Mouse (Mus musculus): Measurements from ENCODE around the gene Gm7102. TPM values are rescaled to one million over a fixed set of nuclear protein-coding genes. Genes with fewer than 3 reads are reported as not detected.
A peak's percentile ranks its signal among the peaks of the same experiment; 100 is the strongest.
"Not testable (repeated sequence)": the region's sequence is repeated elsewhere in the genome, so short reads cannot be mapped to it uniquely, and the experiment has no call there.

The Gm7102 gene
- polyA plus RNA-seq (2012; rRNA removed) (0.02 TPM in 1 of 2 replicates, not detected in the other), polyA plus RNA-seq (2014; fragmentation: Nextera tagmentation; extraction: Ambion mirVana) (not detected in 2 replicates)

DNA sequence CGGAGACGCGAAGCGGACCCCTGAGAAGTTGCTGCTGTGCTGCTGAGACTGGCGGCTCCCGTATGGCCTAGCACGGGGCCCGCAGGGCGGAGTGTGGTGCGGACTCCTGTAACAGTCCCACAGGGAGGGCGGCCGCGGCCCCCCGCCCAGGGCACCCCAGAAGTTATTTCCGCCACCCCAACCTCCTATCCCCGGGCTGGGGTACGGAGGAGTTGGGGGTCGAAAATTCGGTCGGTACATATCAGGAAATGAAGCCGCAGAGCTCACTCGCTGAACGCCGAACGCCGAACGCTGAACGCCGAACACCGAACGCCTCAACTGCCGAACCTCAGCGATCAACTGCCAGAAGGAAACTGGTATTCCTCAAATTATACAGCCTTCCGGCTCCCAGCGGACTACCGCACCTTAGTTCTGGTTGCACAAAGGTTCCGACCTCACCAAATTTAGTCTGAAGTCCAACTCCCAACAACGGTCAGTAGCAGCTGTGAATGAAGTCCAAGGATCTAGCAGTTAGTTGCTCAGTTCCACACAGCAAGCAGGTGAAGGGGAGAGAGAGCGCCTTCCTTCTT, at the start of gene Gm7102:
Gene Gm7102, minus strand, starts transcription at position 554 of the 569 bp plus-strand sequence.
- 19% methylated on average over 39 of the region's 39 CpGs for WGBS (ENCODE audit: insufficient replicate concordance)
- H3K4me2 ChIP-seq (ENCODE audit: low read depth): peak within 1 kb of the TSS; percentile 22; the same call in 1 of the 2 replicates
- H3K9ac ChIP-seq (replicated peaks): no peak within 1 kb of the TSS
- no peaks in the 10 kb centered on the region for H3K9me3 ChIP-seq (ENCODE audit: control insufficient read depth, low read length)
- DNase-seq (ENCODE audit: low read depth in 3 of 3, low spot score in 3 of 3): no peak
- ATAC-seq (ENCODE audit: insufficient read depth): no peak
- no peaks in the 10 kb centered on the region for H3K36me3 ChIP-seq (replicated peaks; ENCODE audit: control insufficient read depth, insufficient read depth, low read depth)
- H3K27ac ChIP-seq: no peak within 1 kb of the TSS
- TF ChIP-seq EP300 (IDR thresholded peaks at IDR 0.05; ENCODE audit: low read depth) (no peak), CTCF (IDR thresholded peaks at IDR 0.05; ENCODE audit: low read depth) (no peak)
- H3K27me3 ChIP-seq (ENCODE audit: control insufficient read depth, insufficient read depth, low read length): no peaks in the 10 kb centered on the region
- peak within 1 kb of the TSS; percentile 26 to 30 for H3K4me3 ChIP-seq (ENCODE audit: insufficient read depth in 1 of 2, low read depth in 2 of 2, low read length in 2 of 2)
- no peaks in the 10 kb centered on the region for H3K4me1 ChIP-seq (replicated peaks; ENCODE audit: control insufficient read depth in 2 of 2, insufficient read depth in 2 of 2, low read length in 1 of 2)

DNA sequence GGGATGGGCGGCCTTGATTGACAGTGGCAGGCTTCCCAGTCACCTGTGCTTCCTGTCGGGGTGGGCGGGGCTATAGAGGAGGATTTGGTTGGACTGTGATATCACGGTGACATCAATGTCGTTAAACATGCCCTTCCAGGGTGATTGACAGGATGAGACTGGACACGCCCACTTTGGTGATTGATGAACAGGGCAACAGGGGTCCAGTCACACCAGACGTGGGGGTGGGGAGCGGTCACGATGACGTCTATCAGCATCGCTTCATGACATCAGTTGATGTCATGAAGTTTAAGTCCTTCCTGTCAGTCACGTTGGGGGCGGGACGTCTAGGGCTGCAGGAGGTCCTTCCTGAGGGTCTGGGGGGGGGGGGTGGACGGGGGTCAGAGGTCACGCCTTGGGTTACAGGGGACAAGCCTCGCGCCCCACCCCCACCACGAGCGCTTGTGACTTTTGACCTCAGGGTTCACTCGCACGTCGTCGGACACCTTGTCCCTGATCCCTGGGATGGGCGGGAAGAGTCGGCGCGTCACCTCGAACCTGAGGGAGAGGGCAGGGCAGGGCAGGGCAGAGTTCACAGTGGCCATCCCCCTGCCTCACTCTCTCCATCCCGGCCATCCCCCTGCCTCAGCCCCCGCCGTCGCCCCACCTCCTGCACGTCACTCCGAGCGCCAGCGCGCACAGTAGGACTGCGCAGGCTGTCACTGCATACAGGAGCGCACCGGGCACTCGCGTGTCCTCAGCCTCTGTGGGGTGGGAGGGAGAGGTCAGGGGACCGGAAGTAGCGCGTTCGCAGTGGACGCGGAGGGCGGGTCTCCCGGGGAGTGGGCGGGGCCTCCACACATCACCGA, 48.8 kb upstream of the Gm7102 start:
- no peaks in the 10 kb centered on the region for H3K36me3 ChIP-seq (replicated peaks; ENCODE audit: control insufficient read depth, insufficient read depth, low read depth)
- H3K4me2 ChIP-seq (ENCODE audit: low read depth): peak overlapping the region; percentile 63
- H3K27ac ChIP-seq: no peak overlapping the region
- ATAC-seq (ENCODE audit: insufficient read depth) (no peak; the same call in 1 of the 2 replicates), DNase-seq (ENCODE audit: low read depth in 3 of 3, low spot score in 3 of 3) (no peak)
- TF ChIP-seq EP300 (IDR thresholded peaks at IDR 0.05; ENCODE audit: low read depth) (no peak), CTCF (IDR thresholded peaks at IDR 0.05; ENCODE audit: low read depth) (no peak)
- H3K9ac ChIP-seq (replicated peaks): no peak overlapping the region
- H3K27me3 ChIP-seq (ENCODE audit: control insufficient read depth, insufficient read depth, low read length): no peaks in the 10 kb centered on the region
- H3K9me3 ChIP-seq (ENCODE audit: control insufficient read depth, low read length): no peaks in the 10 kb centered on the region
- H3K4me3 ChIP-seq (ENCODE audit: insufficient read depth in 1 of 2, low read depth in 2 of 2, low read length in 2 of 2): peak overlapping the region; percentile 42 to 57
- 38% methylated on average over 51 of the region's 53 CpGs for WGBS (ENCODE audit: insufficient replicate concordance)
- H3K4me1 ChIP-seq (replicated peaks; ENCODE audit: control insufficient read depth in 2 of 2, insufficient read depth in 2 of 2, low read length in 1 of 2): no peaks in the 10 kb centered on the region; a peak in 2 of 4 replicates

DNA sequence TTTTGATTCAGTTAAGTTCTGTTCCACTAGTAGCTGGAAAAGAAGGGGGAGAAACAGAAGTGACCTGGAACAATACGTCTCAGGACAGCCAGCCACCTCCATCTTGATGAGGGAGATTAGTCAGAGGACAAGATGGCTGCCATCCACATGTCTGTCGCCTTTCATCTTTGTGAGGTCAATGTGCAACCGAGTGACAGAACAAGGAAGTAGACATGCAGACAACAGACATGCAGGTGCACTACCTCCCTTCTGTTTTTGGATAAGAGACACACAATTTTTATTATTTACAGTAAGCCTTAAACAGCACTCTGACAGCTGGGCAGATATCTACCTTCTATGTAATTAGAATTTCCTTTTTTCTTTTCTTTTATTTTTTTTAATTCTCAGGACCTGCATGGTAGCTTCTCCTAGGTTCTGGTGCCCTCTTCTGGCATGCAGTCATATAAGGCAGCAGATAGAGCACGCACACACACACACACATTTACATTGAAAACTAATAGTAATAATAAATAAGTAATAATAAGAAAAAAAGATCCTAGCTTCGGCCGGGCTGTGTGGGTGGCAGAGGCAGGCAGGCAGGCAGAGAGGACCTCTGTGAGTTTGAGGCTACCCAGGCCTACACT, 47.7 kb upstream of the Gm7102 start:
- Histone ChIP-seq H3K4me3 (ENCODE audit: insufficient read depth in 1 of 2, low read depth in 2 of 2, low read length in 2 of 2) (no peak overlapping the region), H3K4me2 (ENCODE audit: low read depth) (no peak overlapping the region), H3K9me3 (ENCODE audit: control insufficient read depth, low read length) (no peaks in the 10 kb centered on the region), H3K9ac (replicated peaks) (no peak overlapping the region), H3K36me3 (replicated peaks; ENCODE audit: control insufficient read depth, insufficient read depth, low read depth) (no peaks in the 10 kb centered on the region), H3K27me3 (ENCODE audit: control insufficient read depth, insufficient read depth, low read length) (no peaks in the 10 kb centered on the region), H3K27ac (no peak overlapping the region), H3K4me1 (replicated peaks; ENCODE audit: control insufficient read depth in 2 of 2, insufficient read depth in 2 of 2, low read length in 1 of 2) (no peaks in the 10 kb centered on the region; a peak in 2 of 4 replicates)
- DNase-seq (ENCODE audit: low read depth in 3 of 3, low spot score in 3 of 3) (peak in 1 of 3 experiments; percentile 49), ATAC-seq (ENCODE audit: insufficient read depth) (no peak)
- 74% methylated on average over 6 of the region's 6 CpGs for WGBS (ENCODE audit: insufficient replicate concordance)
- TF ChIP-seq CTCF (IDR thresholded peaks at IDR 0.05; ENCODE audit: low read depth): no peak
- TF ChIP-seq EP300 (IDR thresholded peaks at IDR 0.05; ENCODE audit: low read depth): no peak

DNA sequence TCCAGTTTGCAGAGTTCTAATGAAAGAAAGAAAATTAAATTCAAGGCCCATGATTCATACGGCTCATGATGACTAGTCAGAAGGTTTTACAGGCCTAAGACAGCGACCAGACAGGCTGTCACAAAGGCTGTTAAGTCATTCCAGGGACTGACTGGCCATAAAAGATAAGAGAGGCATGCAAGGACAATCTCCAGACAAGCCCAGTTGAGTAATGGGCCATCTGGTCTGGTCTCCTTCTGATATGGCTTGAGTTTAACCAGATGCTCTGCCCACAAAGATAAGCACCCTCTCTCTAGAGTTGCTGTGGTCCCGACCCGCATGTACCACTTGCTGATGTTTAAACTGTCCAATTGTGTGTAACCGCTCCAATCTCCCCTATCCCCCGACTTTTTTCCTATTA, 31.4 kb upstream of the Gm7102 start:
- ATAC-seq (ENCODE audit: insufficient read depth): peak; percentile 78
- H3K4me3 ChIP-seq (ENCODE audit: insufficient read depth in 1 of 2, low read depth in 2 of 2, low read length in 2 of 2); H3K4me1 ChIP-seq (replicated peaks; ENCODE audit: control insufficient read depth in 2 of 2, insufficient read depth in 2 of 2, low read length in 1 of 2); H3K27me3 ChIP-seq (ENCODE audit: control insufficient read depth, insufficient read depth, low read length); H3K9me3 ChIP-seq (ENCODE audit: control insufficient read depth, low read length); H3K27ac ChIP-seq; H3K36me3 ChIP-seq (replicated peaks; ENCODE audit: control insufficient read depth, insufficient read depth, low read depth); H3K9ac ChIP-seq (replicated peaks); H3K4me2 ChIP-seq (ENCODE audit: low read depth); DNase-seq (ENCODE audit: low read depth in 3 of 3, low spot score in 3 of 3): not testable (repeated sequence)
- 33% methylated on average over 6 of the region's 6 CpGs for WGBS (ENCODE audit: insufficient replicate concordance)
- TF ChIP-seq EP300 (IDR thresholded peaks at IDR 0.05; ENCODE audit: low read depth): peak; percentile 64

DNA sequence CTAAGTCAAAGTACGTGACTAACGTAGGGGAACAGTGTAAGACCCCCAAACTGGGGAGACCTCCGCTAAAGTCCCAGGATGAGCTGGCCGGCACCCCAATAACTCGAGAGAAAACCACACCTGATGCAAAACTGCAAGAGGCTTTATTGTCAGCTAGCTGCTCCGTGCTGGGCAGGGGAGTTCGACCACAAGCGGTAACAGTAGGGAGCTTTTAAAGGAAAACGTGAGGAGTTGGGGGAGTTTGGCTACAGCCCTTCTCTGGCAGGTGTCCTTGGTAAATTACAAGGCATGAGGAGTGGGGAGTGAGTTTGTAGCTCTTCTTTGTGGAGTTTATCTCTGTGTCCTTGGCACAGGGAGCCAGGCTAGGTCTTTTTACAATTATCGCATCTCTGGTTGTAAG, 23.7 kb upstream of the Gm7102 start:
- no peak overlapping the region for H3K27ac ChIP-seq
- DNase-seq (ENCODE audit: low read depth in 3 of 3, low spot score in 3 of 3) (no peak), ATAC-seq (ENCODE audit: insufficient read depth) (no peak)
- H3K36me3 ChIP-seq (replicated peaks; ENCODE audit: control insufficient read depth, insufficient read depth, low read depth): no peaks in the 10 kb centered on the region
- no peak for TF ChIP-seq CTCF (IDR thresholded peaks at IDR 0.05; ENCODE audit: low read depth)
- no peak for TF ChIP-seq EP300 (IDR thresholded peaks at IDR 0.05; ENCODE audit: low read depth)
- 11% methylated on average over 10 of the region's 10 CpGs for WGBS (ENCODE audit: insufficient replicate concordance)
- no peaks in the 10 kb centered on the region for H3K4me1 ChIP-seq (replicated peaks; ENCODE audit: control insufficient read depth in 2 of 2, insufficient read depth in 2 of 2, low read length in 1 of 2)
- H3K27me3 ChIP-seq (ENCODE audit: control insufficient read depth, insufficient read depth, low read length): no peaks in the 10 kb centered on the region
- no peak overlapping the region for H3K9ac ChIP-seq (replicated peaks)
- H3K9me3 ChIP-seq (ENCODE audit: control insufficient read depth, low read length): no peaks in the 10 kb centered on the region
- H3K4me3 ChIP-seq (ENCODE audit: insufficient read depth in 1 of 2, low read depth in 2 of 2, low read length in 2 of 2): no peak overlapping the region
- no peak overlapping the region for H3K4me2 ChIP-seq (ENCODE audit: low read depth)
